Mouse (Mus musculus): ENCODE results near the gene Nprl3. TPM values are rescaled to one million over a fixed set of nuclear protein-coding genes. Genes with fewer than 3 reads are reported as not detected.
"Not testable (repeated sequence)": the region's sequence is repeated elsewhere in the genome, so short reads cannot be mapped to it uniquely, and the experiment has no call there.

Nprl3 gene
- polyA plus RNA-seq, 1 experiment: 84.0 TPM

DNA sequence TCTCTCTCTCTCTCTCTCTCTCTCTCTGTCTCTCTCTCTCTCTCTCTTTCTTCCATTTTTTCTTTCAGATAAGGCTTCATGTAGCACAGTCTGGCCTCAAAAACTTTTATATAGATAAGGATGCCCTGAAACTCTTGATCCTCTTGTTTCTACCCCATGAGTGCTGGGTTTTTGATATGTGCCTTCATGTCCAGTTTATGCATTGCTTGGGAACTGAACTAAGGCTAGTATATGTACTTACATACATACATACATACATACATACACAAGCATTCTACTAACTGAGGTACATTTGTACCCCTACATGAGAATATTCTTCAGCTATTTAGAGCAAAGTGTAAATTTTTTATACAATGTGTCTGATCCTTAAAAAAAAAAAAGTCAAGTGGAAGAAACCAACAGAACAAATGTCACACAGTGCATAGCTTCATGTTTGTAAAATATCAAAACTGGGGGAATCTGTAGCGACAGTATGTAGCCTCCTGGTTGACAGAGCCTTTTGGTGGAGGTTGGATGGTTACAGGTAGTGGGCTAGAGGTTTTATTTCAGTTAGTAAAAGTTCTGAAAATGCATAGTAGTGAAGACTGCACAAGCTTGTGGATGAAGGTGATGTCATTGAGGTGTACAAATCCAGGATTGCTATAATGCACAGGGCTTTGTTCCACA lies 30.5 kb upstream of the Nprl3 start:
- TF ChIP-seq POLR2A (IDR thresholded peaks at IDR 0.05; ENCODE audit: borderline replicate concordance, extremely low read depth, insufficient read depth, insufficient read length, poor library complexity, severe bottlenecking) (no peak), CTCF (IDR thresholded peaks at IDR 0.05; ENCODE audit: borderline replicate concordance, extremely low read depth, insufficient read depth, insufficient read length) (no peak)
- DNase-seq (ENCODE audit: low read depth): no peak

DNA sequence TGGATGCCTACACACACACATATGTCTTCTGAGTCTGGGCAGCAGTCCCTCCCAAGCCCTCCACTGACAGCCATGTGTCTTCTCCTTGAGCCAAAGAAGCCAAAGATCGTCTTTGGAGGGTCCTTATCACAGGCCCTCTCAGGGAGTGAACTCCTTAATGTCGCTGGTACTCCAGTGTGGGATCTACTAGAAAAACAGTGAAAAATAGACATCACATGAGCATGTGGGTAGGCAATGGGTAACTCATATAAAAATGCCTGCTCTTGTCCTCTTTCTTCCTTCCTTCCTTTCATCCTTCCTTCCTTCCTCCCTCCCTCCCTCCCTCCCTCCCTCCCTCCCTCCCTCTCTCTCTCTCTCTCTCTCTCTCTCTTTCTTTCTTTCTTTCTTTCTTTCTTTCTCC lies 29.9 kb upstream of the Nprl3 start:
- not testable (repeated sequence) for DNase-seq (ENCODE audit: low read depth)

DNA sequence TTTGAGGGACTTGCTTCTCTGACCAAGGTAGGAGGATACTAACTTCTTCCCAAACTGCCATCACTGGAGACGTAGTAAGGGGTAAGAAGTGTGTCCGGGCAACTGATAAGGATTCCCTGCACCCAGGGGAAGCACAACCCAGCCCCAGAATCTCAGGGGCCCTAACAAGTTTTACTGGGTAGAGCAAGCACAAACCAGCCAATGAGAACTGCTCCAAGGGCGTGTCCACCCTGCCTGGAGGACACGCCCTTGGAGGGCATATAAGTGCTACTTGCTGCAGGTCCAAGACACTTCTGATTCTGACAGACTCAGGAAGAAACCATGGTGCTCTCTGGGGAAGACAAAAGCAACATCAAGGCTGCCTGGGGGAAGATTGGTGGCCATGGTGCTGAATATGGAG lies 28.7 kb upstream of the Nprl3 start, which contains the start of gene Hba-a2:
Hba-a2 (plus strand) TSS at position 287 of the 400 bp plus-strand sequence.
- not testable (repeated sequence) for DNase-seq (ENCODE audit: low read depth)

DNA sequence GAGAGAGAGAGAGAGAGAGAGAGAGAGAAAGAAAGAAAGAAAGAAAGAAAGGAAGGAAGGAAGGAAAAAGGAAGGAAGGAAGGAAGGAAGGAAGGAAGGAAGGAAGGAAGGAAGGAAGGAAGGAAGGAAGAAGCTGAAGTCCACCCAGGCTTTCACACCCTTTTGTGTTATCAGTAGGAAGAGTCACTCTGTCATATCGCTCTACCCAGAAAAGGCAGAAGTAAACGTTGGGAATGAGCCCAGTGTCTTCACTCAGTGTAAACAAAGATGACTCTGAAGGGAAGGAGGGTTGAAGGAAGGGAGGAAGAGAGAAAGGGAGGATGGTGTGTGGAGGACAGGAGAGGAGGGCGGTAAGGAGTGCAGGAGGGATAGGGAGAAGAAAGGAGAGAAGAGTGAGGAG lies 26.0 kb upstream of the Nprl3 start:
- not testable (repeated sequence) for DNase-seq (ENCODE audit: low read depth)

DNA sequence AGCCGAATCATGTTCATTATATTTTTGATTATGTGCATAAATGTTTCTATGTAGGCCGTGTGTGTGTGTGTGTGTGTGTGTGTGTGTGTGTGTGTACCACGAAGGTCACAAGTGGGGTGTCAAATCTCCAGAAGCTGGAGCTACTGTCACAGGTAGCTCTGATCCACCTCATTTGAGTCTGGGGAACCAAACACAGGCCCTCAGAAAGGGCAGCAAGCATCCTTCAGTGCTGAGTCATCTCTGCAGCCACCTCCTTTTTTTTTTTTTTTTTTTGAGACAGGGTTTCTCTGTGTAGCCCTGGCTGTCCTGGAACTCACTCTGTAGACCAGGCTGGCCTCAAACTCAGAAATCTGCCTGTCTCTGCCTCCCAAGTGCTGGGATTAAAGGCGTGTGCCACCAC lies 25.3 kb upstream of the Nprl3 start:
- DNase-seq (ENCODE audit: low read depth): not testable (repeated sequence)

DNA sequence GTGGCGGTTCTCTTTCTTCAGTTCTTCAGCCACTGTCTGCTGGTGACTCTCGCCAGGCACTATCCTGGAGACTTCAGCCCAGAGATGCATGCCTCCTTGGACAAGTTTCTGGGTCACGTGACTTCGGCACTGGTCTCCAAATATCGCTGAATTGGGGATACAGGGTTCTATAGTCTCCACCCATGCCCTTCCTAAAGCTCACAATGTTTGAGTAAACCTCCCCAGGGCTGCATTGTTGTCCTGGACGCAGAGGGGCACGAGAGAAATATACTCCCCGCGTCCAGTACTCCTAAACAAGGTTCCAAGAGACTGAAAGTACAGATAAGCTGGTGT lies 20.0 kb upstream of the Nprl3 start:
- TF ChIP-seq CTCF (IDR thresholded peaks at IDR 0.05; ENCODE audit: borderline replicate concordance, extremely low read depth, insufficient read depth, insufficient read length): no peak
- TF ChIP-seq POLR2A (IDR thresholded peaks at IDR 0.05; ENCODE audit: borderline replicate concordance, extremely low read depth, insufficient read depth, insufficient read length, poor library complexity, severe bottlenecking): no peak
- no peak for DNase-seq (ENCODE audit: low read depth)

DNA sequence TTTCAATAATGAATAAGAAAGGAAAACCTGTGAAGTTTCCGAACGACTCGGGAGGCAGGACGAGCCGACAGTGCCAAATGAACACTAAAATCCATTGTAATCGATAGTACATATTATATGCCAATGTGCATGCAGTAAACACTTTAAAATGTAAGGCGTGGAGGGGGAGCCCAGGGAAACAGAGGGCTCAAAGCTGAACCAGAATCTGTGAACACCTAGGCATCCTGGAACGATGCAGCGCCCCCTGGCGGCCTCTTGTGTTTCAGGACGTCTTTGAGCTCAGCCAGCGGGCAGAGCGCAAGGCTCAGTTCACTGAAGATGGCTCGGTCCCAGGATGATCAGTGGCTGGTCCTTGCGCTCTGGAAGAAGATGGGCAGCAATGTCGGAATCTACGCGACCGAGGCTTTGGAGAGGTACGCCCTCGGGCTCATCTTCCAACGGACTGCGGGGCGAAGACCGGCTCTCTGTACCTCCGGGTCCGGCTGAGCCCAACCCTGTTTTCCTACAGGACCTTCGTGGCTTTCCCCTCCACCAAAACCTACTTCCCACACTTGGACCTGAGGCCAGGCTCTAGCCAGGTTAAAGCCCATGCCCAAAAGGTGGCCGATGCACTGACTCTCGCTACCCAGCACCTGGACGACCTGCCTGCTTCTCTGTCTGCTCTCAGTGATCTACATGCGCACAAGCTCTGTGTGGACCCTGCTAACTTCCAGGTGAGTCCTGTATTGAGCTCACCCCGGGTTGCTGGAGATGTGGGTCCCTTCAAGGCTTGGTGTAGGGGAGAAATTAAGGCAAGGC lies 19.4 kb upstream of the Nprl3 start, which contains the start of gene Hbq1b:
Hbq1b (plus strand) TSS at position 271 of the 798 bp plus-strand sequence.
- TF ChIP-seq CTCF (IDR thresholded peaks at IDR 0.05; ENCODE audit: borderline replicate concordance, extremely low read depth, insufficient read depth, insufficient read length): peak; percentile 69
- peak; percentile 68 for DNase-seq (ENCODE audit: low read depth)

DNA sequence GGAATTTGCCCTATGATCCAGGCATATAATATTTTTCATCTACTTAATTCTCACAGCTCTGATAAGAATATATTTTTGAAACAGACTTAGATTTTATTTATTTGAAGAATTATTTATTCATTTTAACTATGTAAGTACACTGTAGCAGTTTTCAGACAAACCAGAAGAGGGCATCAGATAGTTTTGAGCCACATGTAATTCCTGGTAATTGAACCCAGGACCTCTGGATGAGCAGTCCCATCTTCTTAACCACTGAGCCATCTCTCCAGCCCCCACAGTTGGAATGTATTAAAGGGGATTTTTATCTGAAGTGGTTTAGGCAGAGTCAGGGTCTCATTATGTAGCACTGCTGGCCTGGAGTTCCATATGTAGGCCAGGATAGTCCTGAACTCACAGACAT lies 18.4 kb upstream of the Nprl3 start:
- not testable (repeated sequence) for DNase-seq (ENCODE audit: low read depth)

DNA sequence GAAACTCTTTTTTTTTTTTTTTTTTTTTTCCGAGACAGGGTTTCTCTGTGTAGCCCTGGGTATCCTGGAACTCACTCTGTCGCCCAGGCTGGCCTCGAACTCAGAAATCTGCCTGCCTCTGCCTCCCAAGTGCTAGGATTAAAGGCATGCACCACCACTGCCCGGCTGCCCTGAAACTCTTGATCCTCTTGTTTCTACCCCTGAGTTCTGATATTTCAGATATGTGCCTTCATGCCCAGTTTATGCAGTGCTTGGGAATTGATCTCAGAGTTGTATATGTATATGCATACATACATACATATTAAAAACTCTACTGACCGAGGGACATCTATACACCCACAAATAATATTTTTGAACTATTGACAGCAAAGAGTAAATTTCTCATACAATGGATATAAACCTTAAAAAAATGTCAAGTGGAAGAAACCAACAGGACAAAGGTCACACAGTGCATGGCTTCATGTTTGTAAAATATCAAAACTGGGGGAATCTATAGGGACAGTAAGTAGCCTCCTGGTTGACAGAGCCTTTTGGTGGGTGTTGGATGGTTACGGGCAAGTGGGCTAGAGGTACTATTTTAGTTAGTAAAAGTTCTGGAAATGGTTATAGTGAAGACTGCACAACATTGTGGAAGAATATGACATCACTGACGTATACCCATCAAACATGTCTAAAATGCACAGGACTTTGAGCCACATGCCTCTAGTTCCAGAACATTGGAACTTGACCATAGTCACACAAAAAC lies 17.7 kb upstream of the Nprl3 start:
- TF ChIP-seq CTCF (IDR thresholded peaks at IDR 0.05; ENCODE audit: borderline replicate concordance, extremely low read depth, insufficient read depth, insufficient read length): no peak
- TF ChIP-seq POLR2A (IDR thresholded peaks at IDR 0.05; ENCODE audit: borderline replicate concordance, extremely low read depth, insufficient read depth, insufficient read length, poor library complexity, severe bottlenecking): no peak
- no peak for DNase-seq (ENCODE audit: low read depth)

DNA sequence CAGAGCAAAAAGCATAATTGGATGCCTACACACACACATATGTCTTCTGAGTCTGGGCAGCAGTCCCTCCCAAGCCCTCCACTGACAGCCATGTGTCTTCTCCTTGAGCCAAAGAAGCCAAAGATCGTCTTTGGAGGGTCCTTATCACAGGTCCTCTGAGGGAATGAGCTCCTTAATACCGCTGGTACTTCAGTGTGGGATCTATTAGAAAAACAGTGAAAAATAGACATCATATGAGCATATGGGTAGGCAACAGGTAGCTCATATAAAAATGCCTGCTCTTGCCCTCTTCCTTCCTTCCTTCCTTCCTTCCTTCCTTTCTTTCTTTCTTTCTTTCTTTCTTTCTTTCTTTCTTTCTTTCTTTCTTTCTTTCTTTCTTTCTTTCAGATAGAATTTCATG lies 17.1 kb upstream of the Nprl3 start:
- DNase-seq (ENCODE audit: low read depth): not testable (repeated sequence)

DNA sequence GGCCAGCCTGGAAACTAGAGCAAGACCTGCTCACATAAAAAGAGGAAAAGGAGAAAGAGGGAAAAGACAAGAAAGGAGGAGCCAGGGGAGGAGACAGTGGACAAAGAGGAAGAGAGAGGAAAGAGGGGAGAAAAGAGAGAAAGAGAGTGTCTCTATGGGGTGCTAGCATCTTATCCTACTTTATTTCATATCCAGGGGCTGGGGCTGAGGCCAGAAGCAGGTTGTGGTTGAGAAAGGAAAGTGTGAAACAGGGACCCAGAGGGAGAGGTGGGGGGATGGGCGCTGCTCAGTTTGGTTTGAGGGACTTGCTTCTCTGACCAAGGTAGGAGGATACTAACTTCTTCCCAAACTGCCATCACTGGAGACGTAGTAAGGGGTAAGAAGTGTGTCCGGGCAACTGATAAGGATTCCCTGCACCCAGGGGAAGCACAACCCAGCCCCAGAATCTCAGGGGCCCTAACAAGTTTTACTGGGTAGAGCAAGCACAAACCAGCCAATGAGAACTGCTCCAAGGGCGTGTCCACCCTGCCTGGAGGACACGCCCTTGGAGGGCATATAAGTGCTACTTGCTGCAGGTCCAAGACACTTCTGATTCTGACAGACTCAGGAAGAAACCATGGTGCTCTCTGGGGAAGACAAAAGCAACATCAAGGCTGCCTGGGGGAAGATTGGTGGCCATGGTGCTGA lies 15.7 kb upstream of the Nprl3 start, which contains the start of gene Hba-a1:
Hba-a1 (plus strand) TSS at position 421 of the 687 bp plus-strand sequence.
- not testable (repeated sequence) for DNase-seq (ENCODE audit: low read depth)

DNA sequence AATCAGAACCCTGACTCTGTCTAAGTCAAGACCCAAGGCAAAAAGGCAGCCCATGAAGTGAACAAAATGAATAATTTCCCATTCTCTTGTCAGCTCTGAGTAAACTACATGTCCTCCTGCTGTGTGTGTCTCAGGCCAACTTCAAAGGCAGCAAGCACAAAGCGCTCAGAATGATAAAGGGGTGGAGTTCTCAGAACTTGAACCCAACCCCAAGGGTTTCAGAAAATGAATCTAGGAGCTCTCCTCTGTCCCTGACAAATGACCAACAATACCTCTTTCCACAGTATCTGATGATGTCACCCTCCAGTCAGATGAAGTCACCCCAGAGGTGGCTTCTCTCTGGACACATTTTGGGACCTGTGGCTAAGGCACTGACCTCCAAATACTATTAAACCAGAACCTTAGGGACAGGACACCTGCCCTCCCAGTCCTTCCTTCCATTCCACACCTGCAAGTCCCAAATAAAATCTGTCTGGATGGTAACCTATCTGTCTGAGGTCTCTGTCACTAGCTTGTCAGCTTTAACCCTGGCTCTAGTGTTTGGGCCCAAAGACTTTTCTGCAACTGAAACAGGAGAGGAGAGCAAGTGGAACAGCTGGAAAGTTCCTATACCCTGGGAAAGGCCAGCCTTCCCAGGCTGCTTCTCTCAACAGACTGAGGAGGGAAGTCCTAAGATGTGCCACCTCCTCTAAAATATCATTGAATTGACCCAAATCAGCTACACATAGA lies 14.1 kb upstream of the Nprl3 start:
- TF ChIP-seq CTCF (IDR thresholded peaks at IDR 0.05; ENCODE audit: borderline replicate concordance, extremely low read depth, insufficient read depth, insufficient read length) (no peak), POLR2A (IDR thresholded peaks at IDR 0.05; ENCODE audit: borderline replicate concordance, extremely low read depth, insufficient read depth, insufficient read length, poor library complexity, severe bottlenecking) (no peak)
- DNase-seq (ENCODE audit: low read depth): no peak

Measured in brain, embryonic 14.5 days (tissue).